Mouse (Mus musculus): ENCODE results near the gene Gm20696. TPM values are rescaled to one million over a fixed set of nuclear protein-coding genes. Genes with fewer than 3 reads are reported as not detected.
A peak's percentile ranks its signal among the peaks of the same experiment; 100 is the strongest.

The Gm20696 gene
- polyA plus RNA-seq, 2 experiments: 2.0 to 5.9 TPM

GRCm38 (mm10) chr6:99402370-99402769, 264.2 kb downstream of the Gm20696 start:
- H3K9me3 ChIP-seq (ENCODE audit: control insufficient read depth, low read length): no peaks in the 10 kb centered on the region
- no peak overlapping the region for H3K9ac ChIP-seq (ENCODE audit: low read depth, low read length, severe bottlenecking)
- H3K27me3 ChIP-seq (ENCODE audit: control insufficient read depth, insufficient read depth, low read length): no peaks in the 10 kb centered on the region
- DNase-seq (ENCODE audit: low spot score): no peak
- H3K36me3 ChIP-seq (ENCODE audit: control insufficient read depth, insufficient read depth, low read length): no peaks in the 10 kb centered on the region
- H3K4me2 ChIP-seq (replicated peaks; ENCODE audit: low read depth, low read length, severe bottlenecking): no peak overlapping the region
- ATAC-seq (ENCODE audit: low FRiP score, low read depth): no peak
- peaks cover 13% of the 10 kb centered on the region for H3K4me1 ChIP-seq (ENCODE audit: control insufficient read depth, insufficient read depth, low read length)
- WGBS: 81% methylated on average over 3 of the region's 3 CpGs
- TF ChIP-seq POLR2A (IDR thresholded peaks at IDR 0.05; ENCODE audit: borderline replicate concordance, extremely low read depth, insufficient read depth, insufficient read length): no peak
- no peak overlapping the region for H3K27ac ChIP-seq (replicated peaks; ENCODE audit: low read depth, low read length)
- no peak overlapping the region for H3K4me3 ChIP-seq (replicated peaks; ENCODE audit: low read length)

GRCm38 (mm10) chr6:99401801-99402200, 264.8 kb downstream of the Gm20696 start:
- H3K36me3 ChIP-seq (ENCODE audit: control insufficient read depth, insufficient read depth, low read length): no peaks in the 10 kb centered on the region
- no peak overlapping the region for H3K9ac ChIP-seq (ENCODE audit: low read depth, low read length, severe bottlenecking)
- H3K9me3 ChIP-seq (ENCODE audit: control insufficient read depth, low read length): no peaks in the 10 kb centered on the region
- no peak for ATAC-seq (ENCODE audit: low FRiP score, low read depth)
- 71% methylated on average over 6 of the region's 6 CpGs for WGBS
- no peak overlapping the region for H3K4me3 ChIP-seq (replicated peaks; ENCODE audit: low read length)
- H3K27ac ChIP-seq (replicated peaks; ENCODE audit: low read depth, low read length): no peak overlapping the region
- TF ChIP-seq POLR2A (IDR thresholded peaks at IDR 0.05; ENCODE audit: borderline replicate concordance, extremely low read depth, insufficient read depth, insufficient read length): no peak
- no peak for DNase-seq (ENCODE audit: low spot score)
- H3K4me1 ChIP-seq (ENCODE audit: control insufficient read depth, insufficient read depth, low read length): peaks cover 13% of the 10 kb centered on the region
- H3K4me2 ChIP-seq (replicated peaks; ENCODE audit: low read depth, low read length, severe bottlenecking): no peak overlapping the region
- no peaks in the 10 kb centered on the region for H3K27me3 ChIP-seq (ENCODE audit: control insufficient read depth, insufficient read depth, low read length)

- no peak overlapping the region for H3K4me2 ChIP-seq (replicated peaks; ENCODE audit: low read depth, low read length, severe bottlenecking)
- no peak for TF ChIP-seq POLR2A (IDR thresholded peaks at IDR 0.05; ENCODE audit: borderline replicate concordance, extremely low read depth, insufficient read depth, insufficient read length)
- H3K4me3 ChIP-seq (replicated peaks; ENCODE audit: low read length): no peak overlapping the region
- H3K9me3 ChIP-seq (ENCODE audit: control insufficient read depth, low read length): no peaks in the 10 kb centered on the region
- H3K36me3 ChIP-seq (ENCODE audit: control insufficient read depth, insufficient read depth, low read length): no peaks in the 10 kb centered on the region
- no peak for ATAC-seq (ENCODE audit: low FRiP score, low read depth)
- 49% methylated on average over 2 of the region's 2 CpGs for WGBS
- H3K27me3 ChIP-seq (ENCODE audit: control insufficient read depth, insufficient read depth, low read length): no peaks in the 10 kb centered on the region
- no peak overlapping the region for H3K27ac ChIP-seq (replicated peaks; ENCODE audit: low read depth, low read length)
- H3K9ac ChIP-seq (ENCODE audit: low read depth, low read length, severe bottlenecking): no peak overlapping the region
- DNase-seq (ENCODE audit: low spot score): no peak
- peaks cover 11% of the 10 kb centered on the region for H3K4me1 ChIP-seq (ENCODE audit: control insufficient read depth, insufficient read depth, low read length)
Measured at GRCm38 (mm10) chr6:99401211-99401610, 265.4 kb downstream of the Gm20696 start.

GRCm38 (mm10) chr6:99395745-99396144, 270.9 kb downstream of the Gm20696 start:
- DNase-seq (ENCODE audit: low spot score) (no peak), ATAC-seq (ENCODE audit: low FRiP score, low read depth) (no peak)
- H3K36me3 ChIP-seq (ENCODE audit: control insufficient read depth, insufficient read depth, low read length): no peaks in the 10 kb centered on the region
- H3K9ac ChIP-seq (ENCODE audit: low read depth, low read length, severe bottlenecking): no peak overlapping the region
- no peaks in the 10 kb centered on the region for H3K27me3 ChIP-seq (ENCODE audit: control insufficient read depth, insufficient read depth, low read length)
- H3K4me2 ChIP-seq (replicated peaks; ENCODE audit: low read depth, low read length, severe bottlenecking): no peak overlapping the region
- WGBS: 54% methylated on average over 12 of the region's 12 CpGs
- no peak overlapping the region for H3K27ac ChIP-seq (replicated peaks; ENCODE audit: low read depth, low read length)
- peaks cover 13% of the 10 kb centered on the region; the same call in 1 of the 2 replicates for H3K4me1 ChIP-seq (ENCODE audit: control insufficient read depth, insufficient read depth, low read length)
- no peak overlapping the region for H3K4me3 ChIP-seq (replicated peaks; ENCODE audit: low read length)
- no peaks in the 10 kb centered on the region for H3K9me3 ChIP-seq (ENCODE audit: control insufficient read depth, low read length)
- no peak for TF ChIP-seq POLR2A (IDR thresholded peaks at IDR 0.05; ENCODE audit: borderline replicate concordance, extremely low read depth, insufficient read depth, insufficient read length)

GRCm38 (mm10) chr6:99394801-99395200, 271.8 kb downstream of the Gm20696 start:
- 65% methylated on average over 5 of the region's 5 CpGs for WGBS
- H3K9ac ChIP-seq (ENCODE audit: low read depth, low read length, severe bottlenecking): no peak overlapping the region
- peaks cover 16% of the 10 kb centered on the region for H3K4me1 ChIP-seq (ENCODE audit: control insufficient read depth, insufficient read depth, low read length)
- no peak overlapping the region for H3K27ac ChIP-seq (replicated peaks; ENCODE audit: low read depth, low read length)
- H3K36me3 ChIP-seq (ENCODE audit: control insufficient read depth, insufficient read depth, low read length): 0 out of 2 replicates have a peak, but pooled peaks cover 3% of the 10 kb centered on the region
- no peaks in the 10 kb centered on the region for H3K9me3 ChIP-seq (ENCODE audit: control insufficient read depth, low read length)
- ATAC-seq (ENCODE audit: low FRiP score, low read depth): no peak
- no peak overlapping the region for H3K4me2 ChIP-seq (replicated peaks; ENCODE audit: low read depth, low read length, severe bottlenecking)
- H3K27me3 ChIP-seq (ENCODE audit: control insufficient read depth, insufficient read depth, low read length): no peaks in the 10 kb centered on the region
- H3K4me3 ChIP-seq (replicated peaks; ENCODE audit: low read length): no peak overlapping the region
- DNase-seq (ENCODE audit: low spot score): no peak
- no peak for TF ChIP-seq POLR2A (IDR thresholded peaks at IDR 0.05; ENCODE audit: borderline replicate concordance, extremely low read depth, insufficient read depth, insufficient read length)

- H3K27ac ChIP-seq (replicated peaks; ENCODE audit: low read depth, low read length): no peak overlapping the region
- peaks cover 17% of the 10 kb centered on the region for H3K4me1 ChIP-seq (ENCODE audit: control insufficient read depth, insufficient read depth, low read length)
- TF ChIP-seq POLR2A (IDR thresholded peaks at IDR 0.05; ENCODE audit: borderline replicate concordance, extremely low read depth, insufficient read depth, insufficient read length): no peak
- no peaks in the 10 kb centered on the region for H3K9me3 ChIP-seq (ENCODE audit: control insufficient read depth, low read length)
- H3K9ac ChIP-seq (ENCODE audit: low read depth, low read length, severe bottlenecking): no peak overlapping the region
- no peaks in the 10 kb centered on the region for H3K27me3 ChIP-seq (ENCODE audit: control insufficient read depth, insufficient read depth, low read length)
- H3K4me3 ChIP-seq (replicated peaks; ENCODE audit: low read length): no peak overlapping the region
- WGBS: 89% methylated on average over 6 of the region's 6 CpGs
- ATAC-seq (ENCODE audit: low FRiP score, low read depth) (no peak), DNase-seq (ENCODE audit: low spot score) (peak; percentile 40)
- H3K4me2 ChIP-seq (replicated peaks; ENCODE audit: low read depth, low read length, severe bottlenecking): no peak overlapping the region
- H3K36me3 ChIP-seq (ENCODE audit: control insufficient read depth, insufficient read depth, low read length): 0 out of 2 replicates have a peak, but pooled peaks cover 3% of the 10 kb centered on the region
Measured at GRCm38 (mm10) chr6:99392484-99392883, 274.1 kb downstream of the Gm20696 start.
